Mouse (Mus musculus): ENCODE measurements around the gene Rif1. TPM values are rescaled to one million over a fixed set of nuclear protein-coding genes. Genes with fewer than 3 reads are reported as not detected.

Rif1 gene
- total and polyA plus RNA-seq, 2 experiments: 1.1 to 13.3 TPM

DNA sequence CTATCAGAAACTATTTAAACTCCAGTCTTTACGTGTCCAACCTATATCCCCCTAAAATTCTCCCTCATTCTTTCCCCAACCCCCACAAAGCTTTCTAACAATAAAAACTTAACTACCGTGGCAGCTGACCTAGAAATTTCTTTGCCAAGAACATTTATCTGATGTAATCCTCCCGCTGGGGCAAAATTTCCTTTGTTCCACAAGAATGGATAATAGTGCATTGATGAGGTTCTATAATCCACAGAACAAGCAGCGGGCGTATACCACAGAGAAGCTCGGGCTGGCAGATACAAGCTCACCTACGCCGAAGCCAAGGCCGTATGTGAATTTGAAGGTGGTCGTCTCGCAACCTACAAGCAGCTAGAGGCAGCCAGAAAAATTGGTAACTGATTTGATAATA is 29.1 kb upstream of the Rif1 start:
- 91% methylated on average over 11 of the region's 11 CpGs for WGBS
- TF ChIP-seq POLR2A (IDR thresholded peaks at IDR 0.05; ENCODE audit: extremely low read depth, insufficient read depth, low read length) (no peak), CTCF (IDR thresholded peaks at IDR 0.05; ENCODE audit: low read depth, low read length) (no peak)
- Histone ChIP-seq H3K27ac (replicated peaks; ENCODE audit: insufficient read depth, low read depth, low read length) (no peak overlapping the region), H3K4me1 (ENCODE audit: control insufficient read depth, insufficient read depth, low read length) (no peaks in the 10 kb centered on the region), H3K36me3 (ENCODE audit: control insufficient read depth, insufficient read depth, low read length) (no peaks in the 10 kb centered on the region), H3K27me3 (ENCODE audit: control insufficient read depth, insufficient read depth, low read length) (no peaks in the 10 kb centered on the region), H3K9ac (ENCODE audit: low read depth, low read length) (no peak overlapping the region), H3K79me2 (ENCODE audit: control insufficient read depth, insufficient read depth, low read length) (no peaks in the 10 kb centered on the region), H3K4me3 (ENCODE audit: insufficient read depth, low read depth, low read length) (no peak overlapping the region)
- DNase-seq (ENCODE audit: extremely low read depth, low read depth, low spot score): no peak

- no peak for TF ChIP-seq POLR2A (IDR thresholded peaks at IDR 0.05; ENCODE audit: extremely low read depth, insufficient read depth, low read length)
- no peak for TF ChIP-seq CTCF (IDR thresholded peaks at IDR 0.05; ENCODE audit: low read depth, low read length)
- Histone ChIP-seq H3K4me1 (ENCODE audit: control insufficient read depth, insufficient read depth, low read length) (no peaks in the 10 kb centered on the region), H3K36me3 (ENCODE audit: control insufficient read depth, insufficient read depth, low read length) (no peaks in the 10 kb centered on the region), H3K9ac (ENCODE audit: low read depth, low read length) (no peak overlapping the region), H3K27ac (replicated peaks; ENCODE audit: insufficient read depth, low read depth, low read length) (no peak overlapping the region), H3K4me3 (ENCODE audit: insufficient read depth, low read depth, low read length) (no peak overlapping the region), H3K79me2 (ENCODE audit: control insufficient read depth, insufficient read depth, low read length) (no peaks in the 10 kb centered on the region), H3K27me3 (ENCODE audit: control insufficient read depth, insufficient read depth, low read length) (no peaks in the 10 kb centered on the region)
- DNase-seq (ENCODE audit: extremely low read depth, low read depth, low spot score): no peak
- WGBS: 82% methylated on average over 5 of the region's 5 CpGs
Measured at GRCm38 (mm10) chr2:52046032-52046431, 26.6 kb upstream of the Rif1 start.

DNA sequence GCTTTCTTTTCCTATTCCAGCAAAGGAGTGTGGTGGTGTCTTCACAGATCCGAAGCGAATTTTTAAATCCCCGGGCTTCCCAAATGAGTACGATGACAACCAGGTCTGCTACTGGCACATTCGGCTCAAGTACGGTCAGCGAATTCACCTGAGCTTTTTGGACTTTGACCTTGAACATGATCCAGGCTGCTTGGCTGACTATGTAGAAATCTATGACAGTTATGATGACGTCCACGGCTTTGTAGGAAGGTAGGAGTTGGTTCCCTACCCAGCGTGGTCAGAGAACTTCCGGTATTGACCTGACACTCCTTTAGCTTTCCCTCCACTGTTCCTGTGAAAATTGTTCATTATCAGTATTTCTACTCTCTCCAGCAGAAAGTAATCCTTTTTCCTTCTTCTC is 21.8 kb upstream of the Rif1 start:
- DNase-seq (ENCODE audit: extremely low read depth, low read depth, low spot score): peak; percentile 85
- no peaks in the 10 kb centered on the region for H3K79me2 ChIP-seq (ENCODE audit: control insufficient read depth, insufficient read depth, low read length)
- no peak overlapping the region for H3K4me3 ChIP-seq (ENCODE audit: insufficient read depth, low read depth, low read length)
- H3K36me3 ChIP-seq (ENCODE audit: control insufficient read depth, insufficient read depth, low read length): no peaks in the 10 kb centered on the region
- no peak overlapping the region for H3K27ac ChIP-seq (replicated peaks; ENCODE audit: insufficient read depth, low read depth, low read length)
- no peak for TF ChIP-seq POLR2A (IDR thresholded peaks at IDR 0.05; ENCODE audit: extremely low read depth, insufficient read depth, low read length)
- no peak for TF ChIP-seq CTCF (IDR thresholded peaks at IDR 0.05; ENCODE audit: low read depth, low read length)
- H3K9ac ChIP-seq (ENCODE audit: low read depth, low read length): no peak overlapping the region
- H3K4me1 ChIP-seq (ENCODE audit: control insufficient read depth, insufficient read depth, low read length): no peaks in the 10 kb centered on the region
- H3K27me3 ChIP-seq (ENCODE audit: control insufficient read depth, insufficient read depth, low read length): no peaks in the 10 kb centered on the region
- 32% methylated on average over 11 of the region's 11 CpGs for WGBS

- no peak for DNase-seq (ENCODE audit: extremely low read depth, low read depth, low spot score)
- H3K27ac ChIP-seq (replicated peaks; ENCODE audit: insufficient read depth, low read depth, low read length): no peak overlapping the region
- H3K4me3 ChIP-seq (ENCODE audit: insufficient read depth, low read depth, low read length): no peak overlapping the region
- H3K79me2 ChIP-seq (ENCODE audit: control insufficient read depth, insufficient read depth, low read length): no peaks in the 10 kb centered on the region
- WGBS: 89% methylated on average over 4 of the region's 4 CpGs
- H3K27me3 ChIP-seq (ENCODE audit: control insufficient read depth, insufficient read depth, low read length): no peaks in the 10 kb centered on the region
- no peaks in the 10 kb centered on the region for H3K4me1 ChIP-seq (ENCODE audit: control insufficient read depth, insufficient read depth, low read length)
- TF ChIP-seq CTCF (IDR thresholded peaks at IDR 0.05; ENCODE audit: low read depth, low read length) (no peak), POLR2A (IDR thresholded peaks at IDR 0.05; ENCODE audit: extremely low read depth, insufficient read depth, low read length) (no peak)
- no peaks in the 10 kb centered on the region for H3K36me3 ChIP-seq (ENCODE audit: control insufficient read depth, insufficient read depth, low read length)
- no peak overlapping the region for H3K9ac ChIP-seq (ENCODE audit: low read depth, low read length)
Measured at GRCm38 (mm10) chr2:52052335-52052734, 20.3 kb upstream of the Rif1 start.

- Histone ChIP-seq H3K4me3 (ENCODE audit: insufficient read depth, low read depth, low read length) (no peak overlapping the region), H3K79me2 (ENCODE audit: control insufficient read depth, insufficient read depth, low read length) (no peaks in the 10 kb centered on the region), H3K27me3 (ENCODE audit: control insufficient read depth, insufficient read depth, low read length) (no peaks in the 10 kb centered on the region), H3K36me3 (ENCODE audit: control insufficient read depth, insufficient read depth, low read length) (no peaks in the 10 kb centered on the region), H3K4me1 (ENCODE audit: control insufficient read depth, insufficient read depth, low read length) (no peaks in the 10 kb centered on the region), H3K9ac (ENCODE audit: low read depth, low read length) (no peak overlapping the region), H3K27ac (replicated peaks; ENCODE audit: insufficient read depth, low read depth, low read length) (no peak overlapping the region)
- no peak for DNase-seq (ENCODE audit: extremely low read depth, low read depth, low spot score)
- no peak for TF ChIP-seq POLR2A (IDR thresholded peaks at IDR 0.05; ENCODE audit: extremely low read depth, insufficient read depth, low read length)
- TF ChIP-seq CTCF (IDR thresholded peaks at IDR 0.05; ENCODE audit: low read depth, low read length): no peak
- 55% methylated on average over 5 of the region's 5 CpGs for WGBS
Measured at GRCm38 (mm10) chr2:52053502-52053901, 19.1 kb upstream of the Rif1 start.

DNA sequence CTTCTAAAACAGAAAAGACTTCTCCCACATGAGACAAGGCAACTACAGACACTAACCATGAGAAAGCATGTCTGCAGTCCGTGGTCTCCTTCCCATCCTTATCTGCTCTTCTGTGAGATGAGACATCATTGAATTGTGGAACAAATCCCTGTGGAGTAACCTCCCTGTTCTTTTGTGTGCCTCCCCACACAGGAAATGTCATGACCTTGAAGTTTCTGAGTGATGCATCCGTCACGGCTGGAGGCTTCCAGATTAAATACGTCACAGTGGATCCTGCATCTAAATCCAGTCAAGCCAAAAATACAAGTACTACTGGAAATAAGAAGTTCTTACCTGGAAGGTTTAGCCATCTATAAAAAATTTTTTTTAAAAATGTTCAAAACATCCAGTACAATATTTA is 17.0 kb upstream of the Rif1 start:
- no peak overlapping the region for H3K9ac ChIP-seq (ENCODE audit: low read depth, low read length)
- H3K79me2 ChIP-seq (ENCODE audit: control insufficient read depth, insufficient read depth, low read length): no peaks in the 10 kb centered on the region
- WGBS: 67% methylated on average over 4 of the region's 4 CpGs
- no peak overlapping the region for H3K4me3 ChIP-seq (ENCODE audit: insufficient read depth, low read depth, low read length)
- H3K36me3 ChIP-seq (ENCODE audit: control insufficient read depth, insufficient read depth, low read length): no peaks in the 10 kb centered on the region
- H3K27ac ChIP-seq (replicated peaks; ENCODE audit: insufficient read depth, low read depth, low read length): no peak overlapping the region
- H3K27me3 ChIP-seq (ENCODE audit: control insufficient read depth, insufficient read depth, low read length): no peaks in the 10 kb centered on the region
- TF ChIP-seq CTCF (IDR thresholded peaks at IDR 0.05; ENCODE audit: low read depth, low read length) (no peak), POLR2A (IDR thresholded peaks at IDR 0.05; ENCODE audit: extremely low read depth, insufficient read depth, low read length) (no peak)
- DNase-seq (ENCODE audit: extremely low read depth, low read depth, low spot score): no peak
- no peaks in the 10 kb centered on the region for H3K4me1 ChIP-seq (ENCODE audit: control insufficient read depth, insufficient read depth, low read length)
